ENCODE assay signal across 8 mouse cellular contexts in genomic region chr9:118477961-118478360, GRCm38 (mm10). TPM values are rescaled to one million over a fixed set of nuclear protein-coding genes. Genes with fewer than 3 reads are reported as not detected.
DNase-seq lines count a peak whose midpoint lies in the region; ATAC-seq and TF ChIP-seq lines count a peak whose summit lies in the region.

TSS of gene Eomes (plus strand) at chr9:118478212.

- peaks cover 34% of the 10 kb centered on the region for H3K27me3 ChIP-seq in heart, adult 2 months (ENCODE audit: control insufficient read depth, insufficient read depth, low read length)
- H3K27me3 ChIP-seq in ES-Bruce4 (ENCODE audit: control insufficient read depth, insufficient read depth, low read length, poor library complexity, severe bottlenecking), result peaks cover 32% of the 10 kb centered on the region
- peaks cover 88% of the 10 kb centered on the region for H3K27me3 ChIP-seq in embryonic facial prominence, embryonic 15.5 days
- H3K27me3 ChIP-seq in limb, embryonic 15.5 days, result peaks cover 87% of the 10 kb centered on the region

- H3K4me2 ChIP-seq in embryonic facial prominence, embryonic 15.5 days (replicated peaks), result peak within 1 kb of the TSS; percentile 82
- peak within 1 kb of the TSS; percentile 91 for H3K4me2 ChIP-seq in limb, embryonic 15.5 days

- 2% methylated on average over 9 of the region's 9 CpGs for WGBS in heart, adult 2 months
- 1% methylated on average over 9 of the region's 9 CpGs for WGBS in embryonic facial prominence, embryonic 15.5 days
- under 1% methylated on average over 9 of the region's 9 CpGs for WGBS in limb, embryonic 15.5 days

- intact Hi-C loops in heart, adult 2 months (cut with DNase I), result no loop called here

- H3K4me3 ChIP-seq in heart, adult 2 months, result peak within 1 kb of the TSS; percentile 48
- H3K4me3 ChIP-seq in ES-Bruce4 (ENCODE audit: low read depth, low read length), result peak within 1 kb of the TSS; percentile 88
- H3K4me3 ChIP-seq in embryonic facial prominence, embryonic 15.5 days (replicated peaks), result peak within 1 kb of the TSS; percentile 43
- H3K4me3 ChIP-seq in limb, embryonic 15.5 days, result peak within 1 kb of the TSS; percentile 43

- H3K9ac ChIP-seq in heart, adult 2 months (ENCODE audit: low read depth, low read length), result peak within 1 kb of the TSS; percentile 28
- peak within 1 kb of the TSS; percentile 73 for H3K9ac ChIP-seq in ES-Bruce4 (ENCODE audit: low read depth, poor library complexity, severe bottlenecking)
- H3K9ac ChIP-seq in embryonic facial prominence, embryonic 15.5 days, result 0 out of 2 replicates have a peak within 1 kb of the TSS, but pooled peaks have one; percentile 15
- no peak within 1 kb of the TSS for H3K9ac ChIP-seq in limb, embryonic 15.5 days

- no peak for TF ChIP-seq CTCF in heart, adult 2 months (IDR thresholded peaks at IDR 0.05)
- no peak for TF ChIP-seq CTCF in ES-Bruce4 (IDR thresholded peaks at IDR 0.05; ENCODE audit: low read depth, low read length)

- no peak for TF ChIP-seq EP300 in heart, adult 2 months (IDR thresholded peaks at IDR 0.05; ENCODE audit: insufficient read depth, low read depth, low read length)
- TF ChIP-seq EP300 in ES-Bruce4 (IDR thresholded peaks at IDR 0.05; ENCODE audit: insufficient read depth, low read depth, low read length), result no peak

- peaks cover 4% of the 10 kb centered on the region for H3K4me1 ChIP-seq in heart, adult 2 months (ENCODE audit: control insufficient read depth, insufficient read depth, low read length)
- H3K4me1 ChIP-seq in ES-Bruce4 (ENCODE audit: control insufficient read depth, insufficient read depth, low read length), result peaks cover 2% of the 10 kb centered on the region
- peaks cover 34% of the 10 kb centered on the region for H3K4me1 ChIP-seq in embryonic facial prominence, embryonic 15.5 days
- peaks cover 31% of the 10 kb centered on the region for H3K4me1 ChIP-seq in limb, embryonic 15.5 days

- H3K9me3 ChIP-seq in ES-Bruce4 (replicated peaks; ENCODE audit: control insufficient read depth, insufficient read depth, low read length, poor library complexity, severe bottlenecking), result no peaks in the 10 kb centered on the region
- H3K9me3 ChIP-seq in embryonic facial prominence, embryonic 15.5 days (replicated peaks), result no peaks in the 10 kb centered on the region
- H3K9me3 ChIP-seq in limb, embryonic 15.5 days, result no peaks in the 10 kb centered on the region

- H3K27ac ChIP-seq in heart, adult 2 months, result no peak within 1 kb of the TSS
- no peak within 1 kb of the TSS for H3K27ac ChIP-seq in ES-Bruce4 (ENCODE audit: insufficient read depth, low read length)
- H3K27ac ChIP-seq in embryonic facial prominence, embryonic 15.5 days (replicated peaks), result no peak within 1 kb of the TSS
- H3K27ac ChIP-seq in limb, embryonic 15.5 days, result no peak within 1 kb of the TSS

- H3K36me3 ChIP-seq in heart, adult 2 months (ENCODE audit: control insufficient read depth, insufficient read depth, low read length), result no peaks in the 10 kb centered on the region
- no peaks in the 10 kb centered on the region for H3K36me3 ChIP-seq in ES-Bruce4 (ENCODE audit: control insufficient read depth, insufficient read depth, low read length, poor library complexity, severe bottlenecking)
- no peaks in the 10 kb centered on the region for H3K36me3 ChIP-seq in embryonic facial prominence, embryonic 15.5 days
- H3K36me3 ChIP-seq in limb, embryonic 15.5 days, result no peaks in the 10 kb centered on the region

- no peak for TF ChIP-seq POLR2A in heart, adult 2 months (IDR thresholded peaks at IDR 0.05; ENCODE audit: insufficient read depth, low read depth, low read length)
- no peak for TF ChIP-seq POLR2A in ES-Bruce4 (IDR thresholded peaks at IDR 0.05; ENCODE audit: insufficient read depth, low read length)

- H3K79me2 ChIP-seq in heart, adult 2 months (replicated peaks; ENCODE audit: control insufficient read depth, insufficient read depth, low read length), result no peaks in the 10 kb centered on the region

- peak in 1 of 2 experiments; percentile 23 for DNase-seq in heart, adult 2 months
- DNase-seq in heart, adult 11 months, result no peak
- peak; percentile 60 for DNase-seq in retina, postnatal 1 day
- no peak for DNase-seq in layer of hippocampus, adult 18-20 months (ENCODE audit: low spot score in 2 of 2)
- DNase-seq in spleen, postnatal 10 days (ENCODE audit: low spot score in 2 of 2), result no peak

- ATAC-seq in embryonic facial prominence, embryonic 15.5 days (ENCODE audit: insufficient number of reproducible peaks, low FRiP score, low TSS enrichment, low read depth), result no peak
- ATAC-seq in limb, embryonic 15.5 days (ENCODE audit: insufficient number of reproducible peaks, low FRiP score, low TSS enrichment, low read depth), result no peak

RNA-seq across cellular contexts. Expression of gene Eomes, which starts in this region (rescaled TPM):
- total RNA-seq in heart, adult 2 months (2021), result under 1 TPM; 0.07 to 0.13 TPM
- polyA plus RNA-seq in heart, adult 2 months (2012; rRNA removed), result 0.23 TPM in 1 of 2 replicates, not detected in the other
- polyA plus RNA-seq in ES-Bruce4 (2011; ENCODE audit: insufficient read depth, insufficient read length, low read depth, missing spikeins), result 7.9 and 8.2 TPM in 2 replicates
- polyA plus RNA-seq in embryonic facial prominence, embryonic 15.5 days (2015; fragmentation: Nextera tagmentation; extraction: Ambion mirVana), result not detected in 2 replicates
- polyA plus RNA-seq in limb, embryonic 15.5 days (2015; fragmentation: Nextera tagmentation; extraction: Ambion mirVana), result 0.14 TPM in 1 of 2 replicates, not detected in the other
- under 1 TPM; 0.15 to 0.27 TPM for total RNA-seq in layer of hippocampus, adult 18-20 months (2021)
